Mouse (Mus musculus): ENCODE results near the gene Hist1h1t.

Hist1h1t gene

DNA sequence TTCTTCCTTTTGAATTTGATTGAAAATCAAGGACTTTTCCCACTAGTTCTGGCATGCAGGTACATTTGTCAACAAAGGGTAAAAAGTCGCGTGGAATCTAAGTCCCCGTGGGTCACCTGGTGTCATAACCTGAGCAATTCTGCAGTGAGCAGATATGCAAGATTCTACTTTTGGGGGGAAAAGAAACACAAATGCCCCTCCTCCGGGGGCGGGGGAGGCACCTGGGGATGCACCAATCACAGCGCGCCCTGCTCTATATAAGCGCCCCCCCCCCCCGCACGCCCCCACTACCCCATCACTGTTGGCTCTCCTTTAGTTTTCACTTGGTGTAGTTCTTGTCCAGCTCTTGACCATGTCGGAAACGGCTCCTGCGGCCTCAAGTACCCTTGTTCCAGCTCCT lies at the start of gene Hist1h1t:
Gene Hist1h1t (plus strand): TSS at position 301 of the 400 bp plus-strand sequence.
- in situ Hi-C loops (cut with MboI; ENCODE audit: unreplicated experiment in 2 of 2): loop anchor here in 1 of 2 experiments (5.0 to 10.0 kb wide), 3 partner anchors 37 to 263 kb away; partner anchors contain the start of genes Hist1h1d and Hist1h4f

- in situ Hi-C loops (cut with MboI; ENCODE audit: unreplicated experiment in 2 of 2): no loop called here
Measured at GRCm38 (mm10) chr13:23659636-23660366, 35.8 kb upstream of the Hist1h1t start.

- in situ Hi-C loops (cut with MboI; ENCODE audit: unreplicated experiment in 2 of 2): no loop called here
Measured at GRCm38 (mm10) chr13:23662536-23662935, 33.1 kb upstream of the Hist1h1t start.

GRCm38 (mm10) chr13:23681990-23682582 lies 13.5 kb upstream of the Hist1h1t start:
- in situ Hi-C loops (cut with MboI; ENCODE audit: unreplicated experiment in 2 of 2): loop anchor here (5.0 to 10.0 kb wide), 3 partner anchors 50 to 1857 kb away; partner anchors contain the start of gene Hist1h1c (in 1 of the 2)

GRCm38 (mm10) chr13:23682623-23682946 lies 13.0 kb upstream of the Hist1h1t start:
- in situ Hi-C loops (cut with MboI; ENCODE audit: unreplicated experiment in 2 of 2): loop anchor here (5.0 to 10.0 kb wide), 3 partner anchors 50 to 1858 kb away; partner anchors contain the start of gene Hist1h1c (in 1 of the 2)

DNA sequence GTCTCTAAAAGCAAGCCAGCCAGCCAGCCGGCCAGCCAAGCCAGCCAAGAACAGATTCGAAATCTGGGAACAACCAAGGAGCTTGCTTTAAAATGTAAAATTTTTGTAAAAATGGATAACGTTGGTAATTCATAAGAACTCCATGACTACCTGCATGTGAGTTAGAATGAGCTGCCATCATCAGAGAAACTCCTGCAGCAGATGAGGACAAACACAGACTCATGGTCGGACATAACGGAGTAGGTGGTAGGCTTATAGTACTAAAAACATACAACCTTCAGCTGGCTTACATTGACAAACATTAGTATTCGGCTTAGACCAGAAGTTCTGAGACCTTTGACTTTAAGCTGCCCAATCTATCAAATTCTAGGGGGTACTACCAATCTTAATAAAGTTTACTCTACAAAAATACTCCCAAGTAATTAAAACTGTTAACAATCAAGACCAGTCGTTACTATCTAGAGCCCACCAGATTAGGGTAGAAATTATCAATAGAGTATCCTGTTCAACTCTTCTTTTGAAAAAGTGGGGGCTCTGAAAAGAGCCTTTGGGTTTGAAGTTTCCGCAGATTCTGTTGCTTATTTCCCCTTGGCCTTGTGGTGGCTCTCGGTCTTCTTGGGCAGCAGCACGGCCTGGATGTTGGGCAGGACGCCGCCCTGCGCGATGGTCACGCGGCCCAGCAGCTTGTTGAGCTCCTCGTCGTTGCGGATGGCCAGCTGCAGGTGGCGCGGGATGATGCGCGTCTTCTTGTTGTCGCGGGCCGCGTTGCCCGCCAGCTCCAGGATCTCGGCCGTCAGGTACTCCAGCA lies 12.5 kb upstream of the Hist1h1t start:
- in situ Hi-C loops (cut with MboI; ENCODE audit: unreplicated experiment in 2 of 2): loop anchor here (5.0 to 10.0 kb wide), 3 partner anchors 51 to 1858 kb away; partner anchors contain the start of gene Hist1h1c (in 1 of the 2)

DNA sequence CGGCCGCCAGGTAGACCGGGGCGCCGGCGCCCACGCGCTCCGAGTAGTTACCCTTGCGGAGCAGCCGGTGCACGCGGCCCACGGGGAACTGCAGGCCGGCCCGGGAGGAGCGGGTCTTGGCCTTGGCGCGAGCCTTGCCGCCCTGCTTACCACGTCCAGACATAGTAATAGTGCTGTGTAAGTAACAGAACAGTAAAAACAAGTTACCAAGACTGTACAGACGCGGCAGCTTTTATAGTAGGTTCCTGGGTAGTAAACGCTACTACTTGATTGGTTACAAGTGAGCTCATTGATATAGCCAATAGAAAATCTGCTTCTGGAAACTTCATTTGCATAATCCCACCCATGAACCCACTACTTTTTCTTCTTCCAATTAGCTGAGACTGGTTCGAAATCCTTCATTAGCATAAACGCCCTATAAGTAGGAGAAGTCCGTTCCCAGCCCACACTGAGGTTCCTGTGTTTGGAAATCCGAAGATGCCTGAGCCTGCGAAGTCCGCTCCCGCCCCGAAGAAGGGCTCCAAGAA lies 11.8 kb upstream of the Hist1h1t start, which contains the start of the genes Hist1h2ac and Hist1h2bc:
Gene Hist1h2ac (minus strand): TSS at position 194 of the 527 bp plus-strand sequence.
Gene Hist1h2bc (plus strand): TSS at position 445 of the 527 bp plus-strand sequence.
- in situ Hi-C loops (cut with MboI; ENCODE audit: unreplicated experiment in 2 of 2): loop anchor here (5.0 to 10.0 kb wide), 3 partner anchors 51 to 1859 kb away; partner anchors contain the start of gene Hist1h1c (in 1 of the 2)

- in situ Hi-C loops (cut with MboI; ENCODE audit: unreplicated experiment in 2 of 2): loop anchor here (5.0 to 10.0 kb wide), 3 partner anchors 50 to 1860 kb away; partner anchors contain the start of gene Hist1h1c (in 1 of the 2)
Measured at GRCm38 (mm10) chr13:23684295-23684945, 11.2 kb upstream of the Hist1h1t start.

DNA sequence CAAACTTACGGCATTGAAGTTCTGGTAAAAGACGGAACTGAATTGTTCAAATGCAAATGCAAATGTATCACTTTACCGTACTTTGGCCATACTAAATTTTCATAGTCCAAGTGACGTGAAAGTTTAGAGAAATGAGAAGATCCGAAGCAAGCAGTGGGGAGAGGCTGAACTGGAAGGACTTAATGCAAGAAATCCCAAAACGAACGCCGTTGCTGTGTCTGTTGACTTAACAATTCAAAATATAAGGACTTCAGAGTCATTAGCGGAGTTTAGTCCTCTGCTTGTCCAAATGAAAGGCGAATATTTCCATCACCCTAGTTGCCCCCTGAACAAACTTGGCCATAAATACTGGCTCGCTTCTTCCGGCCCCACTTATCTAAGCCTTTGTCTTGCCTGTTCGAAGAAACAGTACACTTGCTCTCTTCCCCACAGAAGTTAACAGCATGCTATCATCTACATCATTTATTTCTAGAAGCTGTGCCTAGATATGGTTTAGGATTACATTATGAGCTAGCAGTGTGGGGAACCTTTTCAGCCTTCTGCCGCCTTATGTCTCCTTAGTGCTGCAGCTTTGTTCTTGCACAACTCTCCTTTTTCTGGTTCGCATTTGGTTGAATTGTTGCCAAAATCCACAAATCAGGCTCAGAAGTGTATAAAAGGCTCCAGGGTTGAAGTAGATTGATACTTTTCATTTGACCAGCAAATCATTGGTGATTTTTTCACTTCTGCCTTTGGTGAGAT lies 10.3 kb upstream of the Hist1h1t start:
- in situ Hi-C loops (cut with MboI; ENCODE audit: unreplicated experiment in 2 of 2): loop anchor here (5.0 to 10.0 kb wide), 3 partner anchors 50 to 1860 kb away; partner anchors contain the start of genes Hist1h1c (in 1 of the 2), Hist1h2ag (in 1 of the 2), Hist1h2bj (in 1 of the 2) and Hist1h4i (in 1 of the 2)

DNA sequence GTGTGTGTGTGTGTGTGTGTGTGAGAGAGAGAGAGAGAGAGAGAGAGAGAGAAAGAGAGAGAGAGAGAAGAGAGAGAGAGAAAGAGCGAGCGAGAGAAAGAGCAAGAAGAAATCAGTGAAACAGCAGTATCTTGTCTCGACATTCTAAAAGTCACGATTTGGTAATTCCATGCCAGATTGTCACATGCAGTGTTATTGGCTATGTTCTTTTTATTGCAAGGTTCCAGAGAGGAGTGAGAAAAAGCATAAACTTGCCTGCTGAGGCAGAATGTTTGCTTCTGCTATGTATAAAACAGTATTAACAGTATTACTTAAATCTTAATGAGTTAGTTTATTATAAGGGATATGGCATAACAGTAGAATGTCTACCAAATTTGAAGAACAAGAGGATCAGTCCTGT lies 9.6 kb upstream of the Hist1h1t start:
- in situ Hi-C loops (cut with MboI; ENCODE audit: unreplicated experiment in 2 of 2): loop anchor here (5.0 to 10.0 kb wide), 3 partner anchors 49 to 1861 kb away; partner anchors contain the start of genes Hist1h1c (in 1 of the 2), Hist1h2ag (in 1 of the 2), Hist1h2bj (in 1 of the 2) and Hist1h4i (in 1 of the 2)

- in situ Hi-C loops (cut with MboI; ENCODE audit: unreplicated experiment in 2 of 2): loop anchor here (5.0 to 10.0 kb wide), 3 partner anchors 48 to 1862 kb away; partner anchors contain the start of genes Hist1h1c (in 1 of the 2), Hist1h2ag (in 1 of the 2), Hist1h2bj (in 1 of the 2) and Hist1h4i (in 1 of the 2)
Measured at GRCm38 (mm10) chr13:23687181-23687580, 8.4 kb upstream of the Hist1h1t start.

DNA sequence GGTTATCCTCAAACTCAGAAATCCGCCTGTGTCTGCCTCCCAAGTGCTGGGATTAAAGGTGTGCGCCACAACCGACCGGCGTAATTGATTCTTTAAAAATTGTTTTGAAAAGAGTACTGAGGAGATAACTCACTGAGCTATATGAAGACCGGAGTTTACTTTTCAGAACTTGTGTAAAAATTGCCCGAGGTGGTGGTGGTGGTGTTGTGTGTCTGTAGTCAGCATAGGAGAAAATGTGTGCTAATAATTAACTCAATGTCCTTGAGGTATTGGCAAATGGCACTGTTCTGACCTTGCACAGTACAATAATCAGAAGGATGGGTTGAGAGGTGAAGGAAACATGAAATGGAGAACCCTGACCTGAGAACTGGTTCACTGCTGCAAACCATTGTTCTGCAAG lies 7.7 kb upstream of the Hist1h1t start:
- in situ Hi-C loops (cut with MboI; ENCODE audit: unreplicated experiment in 2 of 2): loop anchor here (5.0 to 10.0 kb wide), 3 partner anchors 47 to 1863 kb away; partner anchors contain the start of genes Hist1h1c (in 1 of the 2), Hist1h2ag (in 1 of the 2), Hist1h2bj (in 1 of the 2) and Hist1h4i (in 1 of the 2)

DNA sequence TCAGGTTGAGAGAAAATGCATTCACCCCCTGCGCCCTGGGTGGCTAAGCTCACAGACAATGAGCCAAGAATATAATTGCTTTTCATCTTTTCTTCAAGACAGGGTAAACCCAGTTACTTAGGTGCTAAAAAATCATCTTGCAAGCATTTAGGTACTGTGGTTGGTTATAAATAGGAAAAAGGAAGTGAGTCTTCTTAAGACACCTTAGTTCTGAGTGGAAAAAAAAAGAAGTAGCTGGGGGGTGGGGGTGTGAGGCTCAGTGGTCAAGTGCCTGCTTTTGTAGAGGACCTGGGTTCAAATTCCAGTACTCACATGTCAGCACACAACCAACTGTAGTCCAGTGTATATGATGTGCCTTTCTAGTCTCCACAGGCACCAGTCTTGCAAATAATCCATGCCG lies 6.7 kb upstream of the Hist1h1t start:
- in situ Hi-C loops (cut with MboI; ENCODE audit: unreplicated experiment in 2 of 2): loop anchor here (5.0 to 10.0 kb wide), 3 partner anchors 46 to 1864 kb away; partner anchors contain the start of genes Hist1h1c (in 1 of the 2), Hist1h2ag (in 1 of the 2), Hist1h2bj (in 1 of the 2) and Hist1h4i (in 1 of the 2)

GRCm38 (mm10) chr13:23689459-23689858 lies 6.2 kb upstream of the Hist1h1t start:
- in situ Hi-C loops (cut with MboI; ENCODE audit: unreplicated experiment in 2 of 2): loop anchor here (5.0 to 10.0 kb wide), 3 partner anchors 45 to 1865 kb away; partner anchors contain the start of genes Hist1h1c (in 1 of the 2), Hist1h2ag (in 1 of the 2), Hist1h2bj (in 1 of the 2) and Hist1h4i (in 1 of the 2)

- in situ Hi-C loops (cut with MboI; ENCODE audit: unreplicated experiment in 2 of 2): loop anchor here in 1 of 2 experiments (10.0 kb wide), 1 partner anchor 139 kb away; the partner anchor contains the start of genes Hist1h1d and Hist1h4f
Measured at GRCm38 (mm10) chr13:23693856-23694440, 1.7 kb upstream of the Hist1h1t start.

GRCm38 (mm10) chr13:23694956-23695355 lies 658 bp upstream of the Hist1h1t start:
- in situ Hi-C loops (cut with MboI; ENCODE audit: unreplicated experiment in 2 of 2): loop anchor here in 1 of 2 experiments (5.0 to 10.0 kb wide), 3 partner anchors 37 to 263 kb away; partner anchors contain the start of genes Hist1h1d and Hist1h4f

DNA sequence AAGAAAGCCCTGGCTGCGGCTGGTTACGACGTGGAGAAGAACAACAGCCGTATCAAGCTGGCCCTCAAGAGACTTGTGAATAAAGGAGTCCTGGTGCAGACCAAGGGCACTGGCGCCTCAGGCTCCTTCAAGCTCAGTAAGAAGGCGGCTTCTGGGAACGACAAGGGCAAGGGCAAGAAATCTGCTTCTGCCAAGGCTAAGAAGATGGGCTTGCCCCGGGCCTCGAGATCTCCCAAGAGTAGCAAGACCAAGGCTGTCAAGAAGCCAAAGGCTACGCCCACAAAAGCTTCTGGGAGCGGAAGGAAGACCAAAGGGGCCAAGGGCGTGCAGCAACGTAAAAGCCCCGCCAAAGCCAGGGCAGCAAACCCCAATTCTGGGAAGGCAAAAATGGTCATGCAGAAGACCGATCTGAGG lies 454 bp downstream of the Hist1h1t start:
- in situ Hi-C loops (cut with MboI; ENCODE audit: unreplicated experiment in 2 of 2): loop anchor here in 1 of 2 experiments (5.0 to 10.0 kb wide), 3 partner anchors 36 to 264 kb away; partner anchors contain the start of genes Hist1h1d and Hist1h4f

Data from v-Abl transformed pro-B cells (cell line).